Mouse (Mus musculus) CH12.LX (cell line): ENCODE data around the gene Slc25a38. TPM values are rescaled to one million over a fixed set of nuclear protein-coding genes. Genes with fewer than 3 reads are reported as not detected.

Source experiments
- DNase-seq: peaks from one replicate; pipeline ENCODE4 v3.0.0-alpha.2; 2013; ENCODE audit errors: extremely low read depth
- H3K27ac ChIP-seq: 2 replicates; pipeline ENCODE4 v1.5.1; 2012; ENCODE audit warnings: low read depth, mild to moderate bottlenecking, control low read depth, moderate library complexity; ENCODE audit not compliant: insufficient read depth
- H3K27me3 ChIP-seq: replicated peaks from 2 replicates; pipeline ENCODE3; 2012; ENCODE audit warnings: inconsistent platforms
- H3K36me3 ChIP-seq, 2 experiments: replicated peaks in 1 of 2; 2 replicates each; pipeline versions ENCODE3 to v1.6.1; 2012; ENCODE audit warnings: inconsistent platforms in 1 of 2, low read length in 1 of 2, mild to moderate bottlenecking in 1 of 2, mixed read lengths in 1 of 2, moderate library complexity in 1 of 2; ENCODE audit not compliant: control insufficient read depth in 1 of 2, insufficient read depth in 1 of 2
- H3K4me1 ChIP-seq, 2 experiments: 2 replicates each; pipeline ENCODE4 v1.6.1; 2012; ENCODE audit warnings: inconsistent platforms in 1 of 2, moderate library complexity in 1 of 2; ENCODE audit not compliant: insufficient read depth in 2 of 2, control insufficient read depth in 1 of 2
- H3K4me2 ChIP-seq: 2 replicates; pipeline ENCODE4 v1.6.1; 2012; ENCODE audit warnings: low read depth, mild to moderate bottlenecking, control low read depth; ENCODE audit not compliant: poor library complexity, insufficient read depth, severe bottlenecking
- H3K4me3 ChIP-seq, 3 experiments: fragments of 150-350 bp in 1 of 3; sonication (generic) in 1 of 3; replicated peaks in 1 of 3; 2 replicates each; pipeline versions ENCODE3 to v1.5.1; 2011 to 2012; ENCODE audit warnings: low read depth in 2 of 3, low read length in 2 of 3, mild to moderate bottlenecking in 2 of 3, moderate library complexity in 2 of 3, control low read depth in 1 of 3, improper control_type of control experiment in 1 of 3, inconsistent platforms in 1 of 3, mixed read lengths in 1 of 3; ENCODE audit not compliant: poor library complexity in 1 of 3
- H3K79me2 ChIP-seq: replicated peaks from 2 replicates; pipeline ENCODE4 v1.6.1; 2012; ENCODE audit warnings: mild to moderate bottlenecking, moderate library complexity; ENCODE audit not compliant: control insufficient read depth, poor library complexity, insufficient read depth, severe bottlenecking; ENCODE audit errors: extremely low read depth
- H3K9ac ChIP-seq: 2 replicates; pipeline ENCODE4 v1.6.1; 2012; ENCODE audit warnings: low read depth, mild to moderate bottlenecking, control low read depth, moderate library complexity; ENCODE audit not compliant: insufficient read depth
- H3K9me3 ChIP-seq: replicated peaks from 2 replicates; pipeline ENCODE3; 2012; ENCODE audit warnings: low read length, inconsistent platforms, mixed read lengths
- BHLHE40 ChIP-seq: IDR thresholded peaks from 2 replicates; pipeline ENCODE4 v1.6.1; 2011; ENCODE audit warnings: mild to moderate bottlenecking, low read depth, low read length, improper control_type of control experiment
- CHD1 ChIP-seq: IDR thresholded peaks from 2 replicates; pipeline ENCODE4 v1.6.1; 2012; ENCODE audit warnings: low read depth, low read length, improper control_type of control experiment, inconsistent platforms
- CHD2 ChIP-seq: IDR thresholded peaks from 2 replicates; pipeline ENCODE4 v1.6.1; 2011; ENCODE audit warnings: low read length, improper control_type of control experiment
- CTCF ChIP-seq, 2 experiments: IDR thresholded peaks in 1 of 2; conservative IDR thresholded peaks in 1 of 2; 2 replicates each; pipeline ENCODE4 v1.5.1; 2011 to 2012; ENCODE audit warnings: low read depth in 2 of 2, low read length in 2 of 2, improper control_type of control experiment in 1 of 2, inconsistent platforms in 1 of 2, mild to moderate bottlenecking in 1 of 2, moderate library complexity in 1 of 2
- E2F4 ChIP-seq: IDR thresholded peaks from 2 replicates; pipeline ENCODE4 v1.6.1; 2011; ENCODE audit warnings: low read depth, low read length, improper control_type of control experiment; ENCODE audit not compliant: insufficient replicate concordance
- ELF1 ChIP-seq: IDR thresholded peaks from 2 replicates; pipeline ENCODE4 v1.6.1; 2014; ENCODE audit warnings: low read depth, mild to moderate bottlenecking, inconsistent platforms, low read length, improper control_type of control experiment
- EP300 ChIP-seq: IDR thresholded peaks from 2 replicates; pipeline ENCODE4 v1.6.1; 2011; ENCODE audit warnings: low read length, improper control_type of control experiment
- ETS1 ChIP-seq: conservative IDR thresholded peaks from 2 replicates; pipeline ENCODE4 v1.6.1; 2012; ENCODE audit warnings: low read depth, mild to moderate bottlenecking, inconsistent platforms, low read length, improper control_type of control experiment, moderate library complexity
- HCFC1 ChIP-seq: IDR thresholded peaks from 2 replicates; pipeline ENCODE4 v1.6.1; 2012; ENCODE audit warnings: low read depth, mild to moderate bottlenecking, inconsistent platforms, low read length, improper control_type of control experiment
- IRF4 ChIP-seq: IDR thresholded peaks from 2 replicates; pipeline ENCODE4 v1.6.1; 2014; ENCODE audit warnings: low read depth, mild to moderate bottlenecking, inconsistent platforms, low read length, improper control_type of control experiment
- JUN ChIP-seq: IDR thresholded peaks from 2 replicates; pipeline ENCODE4 v1.6.1; 2011; ENCODE audit warnings: low read depth, mild to moderate bottlenecking, low read length, improper control_type of control experiment, moderate library complexity; ENCODE audit not compliant: insufficient read depth
- KAT2A ChIP-seq: IDR thresholded peaks from 2 replicates; pipeline ENCODE4 v1.6.1; 2012; ENCODE audit warnings: low read length, improper control_type of control experiment, inconsistent platforms; ENCODE audit not compliant: insufficient replicate concordance
- MAFK ChIP-seq: IDR thresholded peaks from 2 replicates; pipeline ENCODE4 v1.6.1; 2011; ENCODE audit warnings: low read length, improper control_type of control experiment; ENCODE audit not compliant: insufficient replicate concordance
- MAX ChIP-seq: IDR thresholded peaks from 2 replicates; pipeline ENCODE4 v1.6.1; 2011; ENCODE audit warnings: low read length, improper control_type of control experiment
- MAZ ChIP-seq: IDR thresholded peaks from 2 replicates; pipeline ENCODE4 v1.6.1; 2012; ENCODE audit warnings: low read depth, mild to moderate bottlenecking, inconsistent platforms, low read length, improper control_type of control experiment, moderate library complexity
- MEF2A ChIP-seq: IDR thresholded peaks from 2 replicates; pipeline ENCODE4 v1.6.1; 2014; ENCODE audit warnings: low read depth, mild to moderate bottlenecking, inconsistent platforms, low read length, improper control_type of control experiment, borderline replicate concordance
- MYC ChIP-seq: IDR thresholded peaks from 2 replicates; pipeline ENCODE4 v1.6.1; 2011; ENCODE audit warnings: low read depth, mild to moderate bottlenecking, improper control_type of control experiment, low read length
- NELFE ChIP-seq: IDR thresholded peaks from 2 replicates; pipeline ENCODE4 v1.6.1; 2011; ENCODE audit warnings: low read depth, low read length, improper control_type of control experiment
- NRF1 ChIP-seq: IDR thresholded peaks from 2 replicates; pipeline ENCODE4 v1.6.1; 2014; ENCODE audit warnings: low read depth, mild to moderate bottlenecking, inconsistent platforms, low read length, improper control_type of control experiment, moderate library complexity
- POLR2A ChIP-seq: IDR thresholded peaks from 2 replicates; pipeline ENCODE4 v1.6.1; 2011; ENCODE audit warnings: low read depth, mild to moderate bottlenecking, improper control_type of control experiment, low read length
- RAD21 ChIP-seq: IDR thresholded peaks from 2 replicates; pipeline ENCODE4 v1.6.1; 2011; ENCODE audit warnings: low read depth, mild to moderate bottlenecking, low read length, improper control_type of control experiment, moderate library complexity
- SIN3A ChIP-seq: IDR thresholded peaks from 2 replicates; pipeline ENCODE4 v1.6.1; 2012; ENCODE audit warnings: low read length, improper control_type of control experiment, inconsistent platforms
- SMC3 ChIP-seq: IDR thresholded peaks from 2 replicates; pipeline ENCODE4 v1.6.1; 2011; ENCODE audit warnings: low read depth, low read length, improper control_type of control experiment
- TBP ChIP-seq: conservative IDR thresholded peaks from 2 replicates; pipeline ENCODE4 v1.6.1; 2011; ENCODE audit warnings: low read depth, low read length, improper control_type of control experiment
- TCF12 ChIP-seq: IDR thresholded peaks from 2 replicates; pipeline ENCODE4 v1.6.1; 2014; ENCODE audit warnings: low read depth, mild to moderate bottlenecking, inconsistent platforms, low read length, improper control_type of control experiment
- USF1 ChIP-seq: IDR thresholded peaks from 2 replicates; pipeline ENCODE4 v1.6.1; 2014; ENCODE audit warnings: low read depth, mild to moderate bottlenecking, inconsistent platforms, low read length, improper control_type of control experiment
- USF2 ChIP-seq: conservative IDR thresholded peaks from 2 replicates; pipeline ENCODE4 v1.6.1; 2011; ENCODE audit warnings: low read depth, low read length, improper control_type of control experiment
- ZC3H11A ChIP-seq: IDR thresholded peaks from 2 replicates; pipeline ENCODE4 v1.6.1; 2012; ENCODE audit warnings: low read depth, mild to moderate bottlenecking, inconsistent platforms, low read length, improper control_type of control experiment
- ZKSCAN1 ChIP-seq: IDR thresholded peaks from 2 replicates; pipeline ENCODE4 v1.6.1; 2012; ENCODE audit warnings: low read depth, inconsistent platforms, low read length, improper control_type of control experiment, borderline replicate concordance
- ZMIZ1 ChIP-seq: IDR thresholded peaks from 2 replicates; pipeline ENCODE4 v1.6.1; 2012; ENCODE audit warnings: low read depth, mild to moderate bottlenecking, inconsistent platforms, low read length, improper control_type of control experiment
- ZNF384 ChIP-seq: IDR thresholded peaks from 2 replicates; pipeline ENCODE4 v1.6.1; 2012; ENCODE audit warnings: low read depth, low read length, improper control_type of control experiment, inconsistent platforms
- dilution Hi-C: fragments of 300-500 bp; cut with MboI; formaldehyde crosslinking; loops from 2 replicates; pipeline ENCODE4 v1.14.3; 2020; ENCODE audit warnings: low sequenced_read_pairs; ENCODE audit not compliant: extremely low pct_unique_long_range_greater_than_20kb, extremely low pct_ligation_motif_present
- in situ Hi-C: fragments of 300-500 bp; cut with MboI; formaldehyde crosslinking; loops from 3 replicates; pipeline ENCODE4 v1.14.3; 2019; ENCODE audit warnings: low sequenced_read_pairs, low pct_ligation_motif_present, low pct_unique_long_range_greater_than_20kb, mixed read lengths
- polyA plus RNA-seq: library from polyadenylated mRNA; unstranded; fragments of >175 nt; gene quantifications from 2 replicates; pipeline ENCODE4 v1.2.1, GENCODE M21; 2012; ENCODE audit warnings: low read depth; ENCODE audit not compliant: insufficient read length
- total RNA-seq, 2 experiments: library from RNA; depleted of rRNA; stranded (reverse); fragments of 300-350 nt in 1 of 2; fragments of >200 nt in 1 of 2; gene quantifications; 2 replicates each; pipeline ENCODE4 v1.2.3; 2012 to 2014

The Slc25a38 gene
- total and polyA plus RNA-seq, 3 experiments: 20.3 to 24.4 (median 22.3) TPM

- H3K27me3 ChIP-seq: no peaks in the 10 kb centered on the region
- no peaks in the 10 kb centered on the region for H3K9me3 ChIP-seq
- in situ Hi-C loops (no loop called here), dilution Hi-C loops (no loop called here)
- no peak for DNase-seq
- H3K4me2 ChIP-seq: no peak overlapping the region
- H3K36me3 ChIP-seq: peaks cover 39 to 44% of the 10 kb centered on the region in 2 experiments
- peaks cover 10% of the 10 kb centered on the region for H3K79me2 ChIP-seq
- peaks cover 7 to 46% of the 10 kb centered on the region in 2 experiments for H3K4me1 ChIP-seq
- no peak overlapping the region for H3K27ac ChIP-seq
- H3K9ac ChIP-seq: no peak overlapping the region
- TF ChIP-seq MAX (no peak), MAFK (peak; percentile 55; the same call in 1 of the 2 replicates), SIN3A (no peak), NRF1 (no peak), TBP (no peak), MYC (peak; percentile 6; the same call in 1 of the 2 replicates), KAT2A (no peak), ZMIZ1 (no peak), E2F4 (no peak), USF2 (no peak), POLR2A (peak; percentile 26; the same call in 1 of the 2 replicates), EP300 (no peak), SMC3 (no peak), MAZ (no peak), IRF4 (0 out of 2 replicates have a peak, but pooled peaks have one; percentile 48), NELFE (no peak), ZC3H11A (no peak), CHD1 (no peak), ZKSCAN1 (no peak), MEF2A (no peak), JUN (no peak), HCFC1 (no peak), ELF1 (no peak), TCF12 (no peak), ETS1 (no peak), CHD2 (no peak), BHLHE40 (no peak), USF1 (no peak), ZNF384 (no peak), RAD21 (no peak), CTCF (conservative IDR thresholded peaks at IDR 0.05 in 1 of 2, IDR thresholded peaks at IDR 0.05 in 1 of 2; ENCODE audit: low read depth in 2 of 2, low read length in 2 of 2) (no peak)
- H3K4me3 ChIP-seq: no peak overlapping the region
These were observed 23.7 kb downstream of the Slc25a38 start for GRCm38 (mm10) chr9:120133755-120134475.
